Mouse (Mus musculus): ENCODE measurements around the gene 4931409K22Rik. TPM values are rescaled to one million over a fixed set of nuclear protein-coding genes. Genes with fewer than 3 reads are reported as not detected.

Gene 4931409K22Rik
- polyA plus RNA-seq, 1 experiment from 2014 or later, result not detected

DNA sequence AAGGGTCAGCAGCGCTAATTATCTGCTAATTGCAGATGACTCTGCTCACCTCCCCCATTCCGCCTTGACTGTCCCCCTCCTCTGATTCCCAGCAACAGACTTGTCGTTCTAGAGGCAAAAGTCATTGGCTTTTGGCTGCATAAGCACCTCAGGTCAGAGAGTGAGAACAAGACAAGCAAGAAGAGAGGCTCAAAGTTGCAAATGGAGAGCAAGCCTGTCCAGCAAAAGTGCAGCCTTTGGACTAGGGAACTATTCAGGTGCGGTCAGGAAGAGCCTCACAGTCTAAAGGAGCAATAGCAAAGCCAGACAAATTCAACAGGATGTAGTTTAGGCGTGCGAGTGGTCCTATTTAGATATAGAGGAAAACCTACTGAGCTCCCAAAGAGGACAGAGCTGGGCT, 28.8 kb downstream of the 4931409K22Rik start:
- 9% methylated on average over 6 of the region's 6 CpGs for WGBS
- H3K36me3 ChIP-seq (ENCODE audit: control insufficient read depth, insufficient read depth, low read length), result no peaks in the 10 kb centered on the region
- no peak overlapping the region for H3K4me3 ChIP-seq (ENCODE audit: low read depth, low read length)
- no peak overlapping the region for H3K9ac ChIP-seq (ENCODE audit: low read depth, low read length)
- DNase-seq (ENCODE audit: low spot score) (no peak), ATAC-seq (ENCODE audit: low read depth) (no peak)
- H3K4me1 ChIP-seq (ENCODE audit: control insufficient read depth, insufficient read depth, low read length), result peaks cover 12% of the 10 kb centered on the region
- no peaks in the 10 kb centered on the region for H3K9me3 ChIP-seq (ENCODE audit: control insufficient read depth, low read length)
- no peak overlapping the region for H3K4me2 ChIP-seq (ENCODE audit: low read depth, low read length)
- no peak overlapping the region for H3K27ac ChIP-seq (replicated peaks; ENCODE audit: low read depth, low read length)
- H3K27me3 ChIP-seq (replicated peaks; ENCODE audit: control insufficient read depth, insufficient read depth, low read length), result peaks cover 73% of the 10 kb centered on the region

DNA sequence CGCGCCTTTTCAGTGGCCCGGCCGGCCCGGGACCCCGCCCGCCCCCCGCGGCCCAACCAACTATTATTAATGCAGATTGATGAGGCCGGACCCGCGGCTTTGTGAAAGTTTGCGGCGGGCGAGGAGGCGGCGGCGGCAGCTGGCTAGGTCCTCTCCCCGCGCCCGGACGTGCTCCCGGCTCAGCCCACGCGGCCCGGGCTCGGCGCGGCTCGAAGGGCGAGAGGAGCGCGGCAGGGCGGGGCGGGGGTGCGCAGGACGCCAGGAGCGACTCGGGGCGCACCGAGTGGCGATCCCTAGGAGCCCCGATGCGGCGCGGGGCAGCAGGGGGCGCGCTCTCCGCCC, 29.7 kb downstream of the 4931409K22Rik start, which contains the start of gene Gbx1:
Gbx1 (minus strand) TSS at position 314 of the 342 bp plus-strand sequence.
- peak within 1 kb of the TSS; percentile 39 for H3K9ac ChIP-seq (ENCODE audit: low read depth, low read length)
- peak; percentile 53; the same call in 1 of the 2 replicates for ATAC-seq (ENCODE audit: low read depth)
- no peaks in the 10 kb centered on the region for H3K36me3 ChIP-seq (ENCODE audit: control insufficient read depth, insufficient read depth, low read length)

DNA sequence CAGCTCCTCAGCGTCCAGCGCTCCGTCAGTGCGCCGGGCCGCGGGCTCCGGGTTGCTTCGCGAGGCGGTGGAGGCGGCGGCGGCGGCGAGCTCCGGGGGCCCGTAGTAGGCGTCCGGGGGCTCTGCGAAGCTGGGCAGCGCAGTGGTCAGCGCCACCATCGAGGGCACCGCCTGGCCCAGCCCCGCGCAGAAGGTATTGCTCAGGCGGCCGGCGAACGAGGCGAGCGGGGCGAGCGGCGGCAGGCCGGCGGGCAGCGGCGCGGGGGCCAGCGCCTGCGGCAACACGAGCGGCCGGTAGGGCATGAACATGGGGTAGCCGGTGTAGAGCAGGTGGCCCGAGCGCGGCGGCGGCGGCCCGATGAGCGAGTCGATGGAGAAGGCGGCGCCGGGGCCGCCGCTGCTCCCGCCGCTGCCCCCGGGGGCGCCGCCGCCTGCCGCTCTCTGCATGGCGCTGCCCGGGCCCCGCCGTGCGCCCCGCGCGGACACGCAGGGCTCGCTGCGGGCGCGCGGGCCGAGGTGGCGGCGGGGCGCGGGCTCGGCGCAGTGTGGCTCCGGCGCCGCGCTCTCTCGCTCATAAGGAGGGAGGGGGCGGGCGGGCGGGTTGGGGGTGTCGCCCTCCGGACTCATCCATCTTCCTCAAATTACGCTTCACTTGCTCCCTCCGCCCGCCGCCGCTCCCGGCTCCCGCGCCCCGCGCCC, 30.3 kb downstream of the 4931409K22Rik start:
- Histone ChIP-seq H3K9me3 (ENCODE audit: control insufficient read depth, low read length) (no peaks in the 10 kb centered on the region), H3K27ac (replicated peaks; ENCODE audit: low read depth, low read length) (no peak overlapping the region), H3K4me1 (ENCODE audit: control insufficient read depth, insufficient read depth, low read length) (peaks cover 12% of the 10 kb centered on the region), H3K9ac (ENCODE audit: low read depth, low read length) (peak overlapping the region; percentile 39), H3K27me3 (replicated peaks; ENCODE audit: control insufficient read depth, insufficient read depth, low read length) (peaks cover 84% of the 10 kb centered on the region), H3K4me2 (ENCODE audit: low read depth, low read length) (peak overlapping the region; percentile 79), H3K4me3 (ENCODE audit: low read depth, low read length) (peak overlapping the region; percentile 42), H3K36me3 (ENCODE audit: control insufficient read depth, insufficient read depth, low read length) (no peaks in the 10 kb centered on the region)
- ATAC-seq (ENCODE audit: low read depth) (peak; percentile 22; the same call in 1 of the 2 replicates), DNase-seq (ENCODE audit: low spot score) (no peak)
- 0% methylated on average over 8 of the region's 109 CpGs for WGBS

More for the DNA sequence above, 29.7 kb downstream of the 4931409K22Rik start, which contains the start of gene Gbx1:
- peaks cover 79% of the 10 kb centered on the region for H3K27me3 ChIP-seq (replicated peaks; ENCODE audit: control insufficient read depth, insufficient read depth, low read length)
- peaks cover 12% of the 10 kb centered on the region for H3K4me1 ChIP-seq (ENCODE audit: control insufficient read depth, insufficient read depth, low read length)
- no CpG with 5 or more reads among the region's 49 CpGs for WGBS
- peak within 1 kb of the TSS; percentile 79 for H3K4me2 ChIP-seq (ENCODE audit: low read depth, low read length)
- DNase-seq (ENCODE audit: low spot score), result no peak
- H3K27ac ChIP-seq (replicated peaks; ENCODE audit: low read depth, low read length), result no peak within 1 kb of the TSS
- H3K9me3 ChIP-seq (ENCODE audit: control insufficient read depth, low read length), result no peaks in the 10 kb centered on the region
- peak within 1 kb of the TSS; percentile 42 for H3K4me3 ChIP-seq (ENCODE audit: low read depth, low read length)

DNA sequence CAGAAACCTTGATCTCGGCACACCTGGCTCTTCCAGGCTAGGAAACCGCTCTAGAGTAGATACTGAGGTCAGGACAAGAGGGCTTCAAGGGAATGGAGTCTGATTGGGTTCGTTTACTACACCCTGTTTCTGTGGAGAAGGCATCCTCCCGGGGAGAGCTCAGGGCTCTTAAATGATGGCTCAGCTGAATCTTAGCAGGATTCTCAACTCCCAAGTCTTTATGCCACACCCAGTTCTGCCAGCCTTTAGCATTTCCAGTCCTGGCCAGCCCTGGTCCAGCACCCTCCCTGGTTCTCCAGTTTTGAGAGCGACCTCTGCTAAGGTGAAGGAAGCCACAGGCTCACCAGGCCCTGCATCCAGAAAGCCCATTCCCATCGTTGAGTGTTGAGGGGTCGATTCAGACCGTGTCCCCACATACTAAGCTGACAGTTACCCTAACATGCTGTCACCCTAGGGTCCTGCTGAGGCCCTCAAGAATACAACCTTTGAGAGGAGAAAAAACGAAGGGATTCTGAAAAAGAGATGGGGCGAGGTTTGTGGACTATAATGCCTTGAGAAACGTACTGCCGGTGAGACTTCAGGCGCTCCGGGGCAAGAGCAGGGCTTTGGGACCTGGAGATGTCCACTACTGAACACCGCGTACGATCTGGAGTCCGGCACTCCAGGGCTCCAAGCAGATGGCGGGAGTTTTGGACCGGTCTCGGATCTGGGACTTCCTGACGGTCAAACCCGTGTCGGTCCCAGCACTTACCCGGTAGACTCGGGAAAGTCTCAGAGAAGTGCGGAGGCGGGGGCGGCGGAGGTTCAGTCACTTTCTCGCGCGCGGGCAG, 31.0 kb downstream of the 4931409K22Rik start:
- no peak overlapping the region for H3K27ac ChIP-seq (replicated peaks; ENCODE audit: low read depth, low read length)
- H3K27me3 ChIP-seq (replicated peaks; ENCODE audit: control insufficient read depth, insufficient read depth, low read length), result peaks cover 87% of the 10 kb centered on the region
- ATAC-seq (ENCODE audit: low read depth) (no peak), DNase-seq (ENCODE audit: low spot score) (no peak)
- 3% methylated on average over 34 of the region's 34 CpGs for WGBS
- H3K4me3 ChIP-seq (ENCODE audit: low read depth, low read length), result peak overlapping the region; percentile 42
- no peaks in the 10 kb centered on the region for H3K36me3 ChIP-seq (ENCODE audit: control insufficient read depth, insufficient read depth, low read length)
- peak overlapping the region; percentile 79 for H3K4me2 ChIP-seq (ENCODE audit: low read depth, low read length)
- H3K9ac ChIP-seq (ENCODE audit: low read depth, low read length), result 0 out of 2 replicates have a peak overlapping the region, but pooled peaks have one; percentile 39
- peaks cover 12% of the 10 kb centered on the region for H3K4me1 ChIP-seq (ENCODE audit: control insufficient read depth, insufficient read depth, low read length)
- no peaks in the 10 kb centered on the region for H3K9me3 ChIP-seq (ENCODE audit: control insufficient read depth, low read length)

DNA sequence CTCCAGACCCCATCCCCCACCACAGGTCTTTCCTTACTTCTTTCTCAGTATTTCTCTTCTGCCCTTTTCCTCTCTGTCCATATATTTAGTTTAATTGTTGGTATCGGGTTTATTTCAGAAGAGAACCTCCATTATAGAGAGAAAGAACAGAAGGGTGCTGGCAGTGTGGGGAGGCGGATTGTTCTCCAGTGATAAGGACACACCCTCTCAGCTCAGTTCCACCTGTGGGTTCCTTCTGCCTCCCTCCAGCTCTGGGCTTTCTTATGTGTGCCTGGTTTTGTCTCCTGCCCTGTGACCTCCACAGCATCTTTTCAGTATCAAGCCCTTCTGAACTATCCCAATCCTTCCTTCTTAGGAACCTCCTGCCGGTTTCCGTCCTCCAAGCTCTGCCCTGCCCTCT, 32.1 kb downstream of the 4931409K22Rik start:
- 21% methylated on average over 4 of the region's 4 CpGs for WGBS
- Histone ChIP-seq H3K27me3 (replicated peaks; ENCODE audit: control insufficient read depth, insufficient read depth, low read length) (peaks cover 86% of the 10 kb centered on the region), H3K27ac (replicated peaks; ENCODE audit: low read depth, low read length) (no peak overlapping the region), H3K4me3 (ENCODE audit: low read depth, low read length) (no peak overlapping the region), H3K9me3 (ENCODE audit: control insufficient read depth, low read length) (no peaks in the 10 kb centered on the region), H3K4me2 (ENCODE audit: low read depth, low read length) (no peak overlapping the region), H3K9ac (ENCODE audit: low read depth, low read length) (no peak overlapping the region), H3K36me3 (ENCODE audit: control insufficient read depth, insufficient read depth, low read length) (no peaks in the 10 kb centered on the region), H3K4me1 (ENCODE audit: control insufficient read depth, insufficient read depth, low read length) (peaks cover 12% of the 10 kb centered on the region)
- ATAC-seq (ENCODE audit: low read depth) (no peak), DNase-seq (ENCODE audit: low spot score) (no peak)

DNA sequence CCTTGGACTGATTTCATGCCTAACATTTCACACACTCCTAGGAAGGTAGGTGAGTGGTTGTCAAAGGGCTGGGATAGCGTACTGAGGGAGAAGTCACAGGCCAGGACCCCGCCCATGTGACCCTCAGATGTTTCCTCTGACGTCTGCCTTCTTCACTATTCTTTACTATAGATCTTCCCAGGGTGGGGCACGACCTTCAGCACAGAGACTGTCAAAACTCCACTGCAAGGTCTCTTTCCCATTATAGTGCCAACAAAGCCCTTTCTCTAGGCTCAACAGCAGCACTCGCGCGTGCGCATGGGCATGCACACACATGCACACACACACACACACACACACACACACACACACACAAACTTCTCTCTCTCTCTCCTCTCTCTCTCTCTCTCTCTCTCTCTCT, 32.8 kb downstream of the 4931409K22Rik start:
- Histone ChIP-seq H3K9me3 (ENCODE audit: control insufficient read depth, low read length) (no peaks in the 10 kb centered on the region), H3K4me1 (ENCODE audit: control insufficient read depth, insufficient read depth, low read length) (peaks cover 12% of the 10 kb centered on the region), H3K27me3 (replicated peaks; ENCODE audit: control insufficient read depth, insufficient read depth, low read length) (peaks cover 79% of the 10 kb centered on the region), H3K27ac (replicated peaks; ENCODE audit: low read depth, low read length) (no peak overlapping the region), H3K9ac (ENCODE audit: low read depth, low read length) (no peak overlapping the region), H3K36me3 (ENCODE audit: control insufficient read depth, insufficient read depth, low read length) (no peaks in the 10 kb centered on the region), H3K4me3 (ENCODE audit: low read depth, low read length) (no peak overlapping the region), H3K4me2 (ENCODE audit: low read depth, low read length) (no peak overlapping the region)
- 44% methylated on average over 8 of the region's 8 CpGs for WGBS
- no peak for ATAC-seq (ENCODE audit: low read depth)
- DNase-seq (ENCODE audit: low spot score), result no peak

DNA sequence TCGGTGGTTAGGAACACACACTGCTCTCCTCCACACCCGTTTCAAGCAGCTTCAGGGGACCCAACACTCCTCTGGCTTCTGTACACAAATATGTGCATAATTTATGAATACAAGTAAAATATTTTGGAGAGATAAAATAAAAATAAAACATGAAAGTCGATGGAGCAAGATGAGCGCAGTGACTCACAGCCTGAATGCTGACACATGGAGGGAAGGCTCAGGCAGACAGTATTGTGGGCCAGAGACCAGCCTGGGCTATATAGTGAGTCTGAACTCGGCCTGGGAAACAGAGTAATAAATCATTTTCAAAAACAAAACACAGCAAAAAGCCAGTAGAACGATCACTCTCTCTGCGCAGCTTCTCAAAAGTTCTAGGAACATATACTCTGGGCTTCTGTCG, 35.2 kb downstream of the 4931409K22Rik start:
- Histone ChIP-seq H3K27me3 (replicated peaks; ENCODE audit: control insufficient read depth, insufficient read depth, low read length) (peaks cover 60% of the 10 kb centered on the region), H3K4me2 (ENCODE audit: low read depth, low read length) (no peak overlapping the region), H3K9me3 (ENCODE audit: control insufficient read depth, low read length) (no peaks in the 10 kb centered on the region), H3K36me3 (ENCODE audit: control insufficient read depth, insufficient read depth, low read length) (no peaks in the 10 kb centered on the region), H3K4me1 (ENCODE audit: control insufficient read depth, insufficient read depth, low read length) (peaks cover 4% of the 10 kb centered on the region), H3K4me3 (ENCODE audit: low read depth, low read length) (no peak overlapping the region), H3K27ac (replicated peaks; ENCODE audit: low read depth, low read length) (no peak overlapping the region), H3K9ac (ENCODE audit: low read depth, low read length) (no peak overlapping the region)
- WGBS, result 61% methylated on average over 8 of the region's 8 CpGs
- DNase-seq (ENCODE audit: low spot score) (no peak), ATAC-seq (ENCODE audit: low read depth) (no peak)

DNA sequence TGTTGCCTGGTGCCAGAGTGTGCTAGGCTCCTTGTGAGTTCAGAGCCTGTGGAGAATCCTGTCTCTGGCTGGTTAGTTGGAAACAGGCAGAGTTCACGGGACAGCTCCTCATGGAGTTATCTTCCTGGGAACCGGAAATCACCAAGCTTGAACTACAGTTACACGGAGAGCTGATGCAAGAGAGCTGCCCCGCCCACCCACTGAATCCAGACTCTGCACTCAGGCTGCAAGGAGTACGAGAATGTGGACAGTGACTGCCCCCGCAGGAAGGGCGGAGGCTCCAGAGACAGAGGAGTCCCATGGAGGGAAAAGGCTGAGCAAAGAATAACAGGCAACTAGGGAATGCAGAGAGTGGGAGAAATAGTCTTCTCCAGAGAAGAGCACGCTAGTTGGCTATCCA, 44.3 kb downstream of the 4931409K22Rik start:
- 42% methylated on average over 8 of the region's 8 CpGs for WGBS
- 0 out of 2 replicates have a peak, but pooled peaks have one; percentile 18 for ATAC-seq (ENCODE audit: low read depth)
- no peaks in the 10 kb centered on the region for H3K36me3 ChIP-seq (ENCODE audit: control insufficient read depth, insufficient read depth, low read length)

More for the DNA sequence above, 44.3 kb downstream of the 4931409K22Rik start:
- no peak overlapping the region for H3K4me3 ChIP-seq (ENCODE audit: low read depth, low read length)
- H3K27ac ChIP-seq (replicated peaks; ENCODE audit: low read depth, low read length), result no peak overlapping the region
- peak; percentile 34 for DNase-seq (ENCODE audit: low spot score)
- H3K9me3 ChIP-seq (ENCODE audit: control insufficient read depth, low read length), result no peaks in the 10 kb centered on the region
- no peak overlapping the region for H3K9ac ChIP-seq (ENCODE audit: low read depth, low read length)
- H3K4me2 ChIP-seq (ENCODE audit: low read depth, low read length), result no peak overlapping the region
- no peaks in the 10 kb centered on the region for H3K27me3 ChIP-seq (replicated peaks; ENCODE audit: control insufficient read depth, insufficient read depth, low read length)
- no peaks in the 10 kb centered on the region for H3K4me1 ChIP-seq (ENCODE audit: control insufficient read depth, insufficient read depth, low read length)

Data from embryonic facial prominence, embryonic 14.5 days (tissue).